Mouse (Mus musculus): Measurements from ENCODE around the gene Bmi1.

Bmi1 gene

GRCm38 (mm10) chr2:18725880-18726279 is 49.1 kb downstream of the Bmi1 start:
- no peak for DNase-seq

DNA sequence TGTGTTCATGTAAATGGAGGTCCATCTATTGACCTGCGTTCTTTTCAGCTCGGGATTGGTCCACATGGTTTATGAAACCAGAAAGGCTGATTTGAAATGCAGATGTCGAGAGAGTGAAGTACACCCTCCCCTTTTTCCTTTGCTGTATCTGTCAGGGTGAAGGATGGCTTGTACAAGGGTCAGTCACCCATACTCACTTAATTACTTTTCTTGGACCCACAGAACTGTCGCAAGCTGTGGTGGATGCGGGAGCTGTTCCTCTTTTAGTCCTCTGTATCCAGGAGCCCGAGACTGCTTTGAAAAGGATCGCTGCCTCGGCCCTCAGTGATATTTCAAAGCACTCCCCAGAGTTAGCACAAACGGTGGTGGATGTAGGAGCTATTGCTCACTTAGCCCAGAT is 54.9 kb downstream of the Bmi1 start:
- DNase-seq, result no peak

DNA sequence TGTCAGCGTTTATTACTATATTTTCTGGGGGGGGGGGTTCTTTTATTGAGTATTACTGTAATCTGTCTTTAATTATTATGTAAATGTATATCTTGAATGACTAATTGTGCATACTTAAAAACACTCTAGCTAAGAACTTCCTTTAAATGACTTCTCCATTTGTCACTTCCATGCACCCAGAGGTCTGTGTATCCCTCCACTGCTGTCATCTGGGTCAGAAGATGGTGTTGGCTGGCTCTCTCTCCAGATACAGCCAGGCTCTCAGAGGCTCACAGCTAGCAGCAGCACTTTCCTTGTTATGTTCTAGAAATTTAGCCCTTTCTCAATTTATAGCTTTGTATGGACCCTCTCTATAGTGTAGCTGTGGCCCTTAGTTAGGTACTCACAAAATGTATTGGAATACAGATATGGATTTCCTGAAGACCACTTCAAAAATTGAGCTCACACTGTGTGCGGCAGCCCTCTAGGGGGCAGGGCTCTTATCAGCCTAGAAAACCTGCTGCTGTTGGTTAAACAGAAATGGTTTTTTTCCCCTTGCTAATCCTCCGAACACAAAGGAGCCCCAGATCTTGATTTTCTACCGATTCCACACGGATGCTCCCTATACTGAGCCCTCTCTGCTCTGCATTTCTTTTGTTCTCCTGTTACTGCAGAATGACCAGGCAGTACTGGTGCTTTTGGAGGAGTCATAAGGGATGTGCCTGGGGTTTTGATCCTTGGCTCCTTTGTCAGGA is 57.7 kb downstream of the Bmi1 start:
- DNase-seq, result peak; percentile 6 to 9

Data from thymus, postnatal 36 days (tissue).